Mouse (Mus musculus) thymus, adult 2 months (tissue): ENCODE data around the gene Serpinb6a. TPM values are rescaled to one million over a fixed set of nuclear protein-coding genes. Genes with fewer than 3 reads are reported as not detected.

Experiments
- DNase-seq: peaks from one replicate; pipeline ENCODE4 v3.0.0; 2021
- H3K27ac ChIP-seq: fragments of 200-500 bp; 2 replicates; pipeline ENCODE4 v1.5.1; 2012; ENCODE audit warnings: low read length, control low read depth; ENCODE audit not compliant: control insufficient read depth, insufficient read depth
- H3K27me3 ChIP-seq: fragments of 200-500 bp; 2 replicates; pipeline ENCODE4 v1.6.1; 2012; ENCODE audit warnings: mild to moderate bottlenecking, low read length, moderate library complexity, mixed read lengths; ENCODE audit not compliant: control insufficient read depth, insufficient read depth
- H3K36me3 ChIP-seq: fragments of 200-500 bp; 2 replicates; pipeline ENCODE4 v1.6.1; 2012; ENCODE audit warnings: mild to moderate bottlenecking, low read length, moderate library complexity; ENCODE audit not compliant: control insufficient read depth, insufficient read depth
- H3K4me1 ChIP-seq: fragments of 200-500 bp; replicated peaks from 2 replicates; pipeline ENCODE4 v1.6.1; 2012; ENCODE audit warnings: low read length; ENCODE audit not compliant: control insufficient read depth, insufficient read depth
- H3K4me3 ChIP-seq: fragments of 200-500 bp; 2 replicates; pipeline ENCODE4 v1.5.1; 2012; ENCODE audit warnings: mild to moderate bottlenecking, low read length, control low read depth, moderate library complexity; ENCODE audit not compliant: control insufficient read depth, insufficient read depth
- CTCF ChIP-seq: fragments of 200-500 bp; IDR thresholded peaks from 2 replicates; pipeline ENCODE4 v1.5.1; 2012; ENCODE audit warnings: mild to moderate bottlenecking, control low read depth, low read length, moderate library complexity, borderline replicate concordance; ENCODE audit not compliant: control insufficient read depth, poor library complexity, insufficient read depth; ENCODE audit errors: extremely low read depth
- POLR2A ChIP-seq: fragments of 200-500 bp; IDR thresholded peaks from 2 replicates; pipeline ENCODE4 v1.6.1; 2012; ENCODE audit warnings: mild to moderate bottlenecking, low read length, control low read depth, moderate library complexity; ENCODE audit not compliant: control insufficient read depth, poor library complexity, insufficient read depth; ENCODE audit errors: extremely low read depth
- WGBS: fragments of 180-500 bp; shearing (Covaris S2); methylation state at CpG from one replicate; pipeline ENCODE4 v1.1.7; 2018; 5-methylcytosine and 5-hydroxymethylcytosine counted together
- polyA plus RNA-seq: library from polyadenylated mRNA; depleted of rRNA; stranded (reverse); fragments of >200 nt; gene quantifications from 2 replicates; pipeline ENCODE4 v1.2.3, GENCODE M21; 2012

Serpinb6a gene
- polyA plus RNA-seq, 1 experiment = 48.3 TPM

GRCm38 (mm10) chr13:34032041-34032440 lies 29.4 kb upstream of the Serpinb6a start:
- Histone ChIP-seq H3K4me3 (no peak overlapping the region), H3K36me3 (peaks cover 22% of the 10 kb centered on the region), H3K4me1 (peaks cover under 1% of the 10 kb centered on the region; the same call in 1 of the 2 replicates), H3K27ac (no peak overlapping the region), H3K27me3 (no peaks in the 10 kb centered on the region)
- no peak for TF ChIP-seq CTCF
- TF ChIP-seq POLR2A = no peak
- WGBS = 58% methylated on average over 2 of the region's 2 CpGs
- DNase-seq = no peak

GRCm38 (mm10) chr13:34021998-34022397 lies 19.4 kb upstream of the Serpinb6a start:
- H3K4me3 ChIP-seq = no peak overlapping the region
- no peak overlapping the region for H3K27ac ChIP-seq
- WGBS = 97% methylated on average over 2 of the region's 2 CpGs
- DNase-seq = no peak
- no peaks in the 10 kb centered on the region for H3K4me1 ChIP-seq
- no peaks in the 10 kb centered on the region for H3K27me3 ChIP-seq
- H3K36me3 ChIP-seq = peaks cover 33% of the 10 kb centered on the region
- TF ChIP-seq POLR2A (no peak), CTCF (no peak)

GRCm38 (mm10) chr13:34018521-34018920 lies 15.9 kb upstream of the Serpinb6a start:
- Histone ChIP-seq H3K36me3 (peaks cover 63% of the 10 kb centered on the region), H3K27me3 (no peaks in the 10 kb centered on the region), H3K27ac (no peak overlapping the region), H3K4me3 (no peak overlapping the region), H3K4me1 (no peaks in the 10 kb centered on the region)
- DNase-seq = no peak
- TF ChIP-seq POLR2A = no peak
- TF ChIP-seq CTCF = no peak
- 96% methylated on average over 1 of the region's 1 CpGs for WGBS

GRCm38 (mm10) chr13:34016927-34017569 lies 14.5 kb upstream of the Serpinb6a start:
- no peak for TF ChIP-seq POLR2A
- TF ChIP-seq CTCF = no peak
- H3K36me3 ChIP-seq = peaks cover 66% of the 10 kb centered on the region
- 96% methylated on average over 9 of the region's 9 CpGs for WGBS
- DNase-seq = no peak
- H3K4me1 ChIP-seq = no peaks in the 10 kb centered on the region
- no peaks in the 10 kb centered on the region for H3K27me3 ChIP-seq
- H3K27ac ChIP-seq = no peak overlapping the region
- H3K4me3 ChIP-seq = no peak overlapping the region

GRCm38 (mm10) chr13:34007234-34007633 lies 4.6 kb upstream of the Serpinb6a start:
- Histone ChIP-seq H3K4me3 (no peak overlapping the region), H3K4me1 (0 out of 2 replicates have a peak, but pooled peaks cover 3% of the 10 kb centered on the region), H3K36me3 (peaks cover 10% of the 10 kb centered on the region; the same call in 1 of the 2 replicates), H3K27ac (no peak overlapping the region), H3K27me3 (no peaks in the 10 kb centered on the region)
- TF ChIP-seq CTCF (no peak), POLR2A (no peak)
- WGBS = 85% methylated on average over 2 of the region's 2 CpGs
- no peak for DNase-seq

GRCm38 (mm10) chr13:34003058-34003457 lies 464 bp upstream of the Serpinb6a start:
- no peaks in the 10 kb centered on the region for H3K27me3 ChIP-seq
- peak overlapping the region; percentile 35 for H3K27ac ChIP-seq
- 0 out of 2 replicates have a peak, but pooled peaks cover 3% of the 10 kb centered on the region for H3K4me1 ChIP-seq
- TF ChIP-seq POLR2A (no peak), CTCF (no peak)
- H3K4me3 ChIP-seq = peak overlapping the region; percentile 97
- no peaks in the 10 kb centered on the region for H3K36me3 ChIP-seq
- no peak for DNase-seq
- WGBS = under 1% methylated on average over 5 of the region's 5 CpGs
